Mouse (Mus musculus): Measurements from ENCODE around the gene Gm49721. TPM values are rescaled to one million over a fixed set of nuclear protein-coding genes. Genes with fewer than 3 reads are reported as not detected.
"Not testable (repeated sequence)": the region's sequence is repeated elsewhere in the genome, so short reads cannot be mapped to it uniquely, and the experiment has no call there.

Gm49721 gene
- polyA plus RNA-seq, 1 experiment from 2014 or later, result 0.35 TPM

DNA sequence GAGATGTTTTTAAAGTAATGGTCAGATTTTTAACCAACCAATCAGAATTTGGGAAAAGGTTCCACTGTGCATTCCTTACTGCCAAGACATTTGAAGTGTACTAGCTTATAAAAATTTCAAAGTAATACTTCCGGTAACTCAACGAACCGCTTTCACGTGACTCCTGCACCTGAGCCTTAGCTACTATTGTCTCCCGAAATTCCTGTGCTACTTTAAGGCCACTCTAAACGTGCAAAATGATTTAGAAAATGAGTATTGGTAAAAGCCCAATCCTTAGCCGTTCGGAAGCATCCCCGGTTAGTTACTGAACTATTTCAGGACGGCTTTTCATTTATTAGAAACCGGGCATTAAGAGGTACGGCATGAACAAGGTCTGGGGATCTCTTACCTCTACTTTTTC, 18.4 kb upstream of the Gm49721 start:
- Histone ChIP-seq H3K27ac (ENCODE audit: low read depth, low read length) (peak overlapping the region; percentile 56; the same call in 1 of the 2 replicates), H3K4me3 (ENCODE audit: low read length) (peak overlapping the region; percentile 47), H3K4me2 (ENCODE audit: low read length) (peak overlapping the region; percentile 49)
- H3K9ac ChIP-seq (ENCODE audit: low read depth, low read length); H3K4me1 ChIP-seq (ENCODE audit: control insufficient read depth, insufficient read depth, low read depth, low read length); H3K36me3 ChIP-seq (ENCODE audit: control insufficient read depth, insufficient read depth, low read length); ATAC-seq; H3K9me3 ChIP-seq (ENCODE audit: control insufficient read depth, low read length); H3K27me3 ChIP-seq (replicated peaks; ENCODE audit: control insufficient read depth, insufficient read depth, low read length): not testable (repeated sequence)
- WGBS, result 0% methylated on average over 11 of the region's 12 CpGs

GRCm38 (mm10) chr17:6960776-6961175, 17.9 kb upstream of the Gm49721 start, which contains the start of gene Tagap1:
Gene Tagap1 (minus strand): TSS chr17:6961156.
- H3K9me3 ChIP-seq (ENCODE audit: control insufficient read depth, low read length); H3K27me3 ChIP-seq (replicated peaks; ENCODE audit: control insufficient read depth, insufficient read depth, low read length); H3K4me1 ChIP-seq (ENCODE audit: control insufficient read depth, insufficient read depth, low read depth, low read length); H3K36me3 ChIP-seq (ENCODE audit: control insufficient read depth, insufficient read depth, low read length): not testable (repeated sequence)
- peak within 1 kb of the TSS; percentile 57 for H3K9ac ChIP-seq (ENCODE audit: low read depth, low read length)
- H3K27ac ChIP-seq (ENCODE audit: low read depth, low read length), result peak within 1 kb of the TSS; percentile 56
- peak; percentile 48 for ATAC-seq
- 1% methylated on average over 35 of the region's 51 CpGs for WGBS
- peak within 1 kb of the TSS; percentile 49 for H3K4me2 ChIP-seq (ENCODE audit: low read length)
- H3K4me3 ChIP-seq (ENCODE audit: low read length), result peak within 1 kb of the TSS; percentile 47

DNA sequence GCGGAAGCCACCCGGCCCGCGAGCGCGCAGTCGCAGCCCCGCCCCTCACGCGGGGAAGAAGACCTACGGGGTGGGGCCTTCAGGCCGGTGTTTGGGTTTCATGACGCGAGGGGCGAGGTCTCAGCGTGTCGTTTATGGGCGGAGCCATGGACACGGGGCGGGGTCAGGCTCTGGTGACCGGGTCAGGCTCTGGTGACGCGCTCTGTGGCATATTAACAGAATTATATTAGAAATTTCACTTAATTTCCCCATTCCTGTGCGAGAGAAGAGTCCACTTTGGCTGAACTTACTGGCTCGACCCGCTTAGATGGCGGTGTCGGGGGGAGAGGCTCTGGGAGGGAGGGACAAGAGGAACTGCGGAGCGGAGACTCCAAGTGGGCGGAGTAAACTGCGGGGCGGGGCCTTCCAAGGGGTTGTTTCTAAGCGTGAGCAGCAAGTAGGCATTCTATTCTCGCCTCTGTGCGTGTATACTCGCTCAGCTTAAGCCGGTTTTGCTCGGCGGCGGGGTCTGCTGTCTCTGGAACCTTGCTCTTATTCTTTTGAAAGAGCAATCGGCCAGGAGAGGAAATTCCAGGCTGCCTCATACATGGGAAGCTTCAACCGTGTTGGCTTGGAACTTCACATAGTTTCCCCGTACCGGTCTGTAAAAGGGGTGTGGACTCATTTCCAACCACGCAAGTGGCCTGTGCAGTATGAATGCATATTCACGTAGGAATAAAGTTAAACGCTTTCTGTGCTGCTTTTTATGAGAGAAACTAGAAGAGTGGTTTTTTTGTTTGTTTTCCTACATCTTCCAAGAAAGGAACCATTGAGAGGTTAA, 17.3 kb upstream of the Gm49721 start:
- H3K4me3 ChIP-seq (ENCODE audit: low read length), result peak overlapping the region; percentile 32
- ATAC-seq, result peak; percentile 97
- H3K27ac ChIP-seq (ENCODE audit: low read depth, low read length); H3K4me1 ChIP-seq (ENCODE audit: control insufficient read depth, insufficient read depth, low read depth, low read length); H3K27me3 ChIP-seq (replicated peaks; ENCODE audit: control insufficient read depth, insufficient read depth, low read length); H3K9me3 ChIP-seq (ENCODE audit: control insufficient read depth, low read length); H3K36me3 ChIP-seq (ENCODE audit: control insufficient read depth, insufficient read depth, low read length); H3K9ac ChIP-seq (ENCODE audit: low read depth, low read length): not testable (repeated sequence)
- under 1% methylated on average over 15 of the region's 48 CpGs for WGBS
- H3K4me2 ChIP-seq (ENCODE audit: low read length), result peak overlapping the region; percentile 48

GRCm38 (mm10) chr17:6962339-6962738, 16.4 kb upstream of the Gm49721 start:
- H3K4me1 ChIP-seq (ENCODE audit: control insufficient read depth, insufficient read depth, low read depth, low read length); H3K4me3 ChIP-seq (ENCODE audit: low read length); H3K27ac ChIP-seq (ENCODE audit: low read depth, low read length); H3K9ac ChIP-seq (ENCODE audit: low read depth, low read length); ATAC-seq; H3K4me2 ChIP-seq (ENCODE audit: low read length); H3K9me3 ChIP-seq (ENCODE audit: control insufficient read depth, low read length); H3K36me3 ChIP-seq (ENCODE audit: control insufficient read depth, insufficient read depth, low read length); H3K27me3 ChIP-seq (replicated peaks; ENCODE audit: control insufficient read depth, insufficient read depth, low read length): not testable (repeated sequence)
- 86% methylated on average over 3 of the region's 6 CpGs for WGBS

GRCm38 (mm10) chr17:6962936-6963335, 15.8 kb upstream of the Gm49721 start:
- H3K4me1 ChIP-seq (ENCODE audit: control insufficient read depth, insufficient read depth, low read depth, low read length); H3K4me2 ChIP-seq (ENCODE audit: low read length); H3K9me3 ChIP-seq (ENCODE audit: control insufficient read depth, low read length); H3K27me3 ChIP-seq (replicated peaks; ENCODE audit: control insufficient read depth, insufficient read depth, low read length); ATAC-seq; H3K4me3 ChIP-seq (ENCODE audit: low read length); H3K27ac ChIP-seq (ENCODE audit: low read depth, low read length); H3K9ac ChIP-seq (ENCODE audit: low read depth, low read length); H3K36me3 ChIP-seq (ENCODE audit: control insufficient read depth, insufficient read depth, low read length): not testable (repeated sequence)
- 63% methylated on average over 4 of the region's 4 CpGs for WGBS

GRCm38 (mm10) chr17:6965364-6965763, 13.3 kb upstream of the Gm49721 start:
- not testable (repeated sequence) for H3K4me2 ChIP-seq (ENCODE audit: low read length); H3K4me1 ChIP-seq (ENCODE audit: control insufficient read depth, insufficient read depth, low read depth, low read length); H3K36me3 ChIP-seq (ENCODE audit: control insufficient read depth, insufficient read depth, low read length); H3K4me3 ChIP-seq (ENCODE audit: low read length); ATAC-seq; H3K27ac ChIP-seq (ENCODE audit: low read depth, low read length); H3K27me3 ChIP-seq (replicated peaks; ENCODE audit: control insufficient read depth, insufficient read depth, low read length); H3K9me3 ChIP-seq (ENCODE audit: control insufficient read depth, low read length); H3K9ac ChIP-seq (ENCODE audit: low read depth, low read length)
- 16% methylated on average over 6 of the region's 6 CpGs for WGBS

DNA sequence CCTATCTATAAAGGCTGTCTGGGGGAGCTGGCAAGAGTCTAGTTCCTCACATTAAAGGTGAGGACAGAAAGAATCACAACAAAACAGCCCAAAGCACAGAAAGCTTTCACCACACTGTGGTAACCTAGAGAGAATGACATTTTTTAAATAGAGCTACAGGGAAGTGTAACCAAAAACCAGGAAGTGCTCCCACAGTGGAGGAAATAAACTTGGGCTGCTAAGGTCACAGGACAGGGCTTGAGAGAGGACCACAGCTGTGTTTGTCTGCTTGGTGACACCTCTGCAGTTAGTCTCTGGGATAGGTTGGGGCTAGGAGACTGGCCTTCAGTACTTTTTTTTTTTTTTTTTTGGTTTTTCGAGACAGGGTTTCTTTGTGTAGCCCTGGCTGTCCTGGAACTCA, 11.0 kb upstream of the Gm49721 start:
- not testable (repeated sequence) for H3K27me3 ChIP-seq (replicated peaks; ENCODE audit: control insufficient read depth, insufficient read depth, low read length); H3K4me2 ChIP-seq (ENCODE audit: low read length); H3K9me3 ChIP-seq (ENCODE audit: control insufficient read depth, low read length); H3K27ac ChIP-seq (ENCODE audit: low read depth, low read length); ATAC-seq; H3K9ac ChIP-seq (ENCODE audit: low read depth, low read length); H3K36me3 ChIP-seq (ENCODE audit: control insufficient read depth, insufficient read depth, low read length); H3K4me1 ChIP-seq (ENCODE audit: control insufficient read depth, insufficient read depth, low read depth, low read length); H3K4me3 ChIP-seq (ENCODE audit: low read length)
- 100% methylated on average over 1 of the region's 1 CpGs for WGBS

GRCm38 (mm10) chr17:6970334-6970733, 8.4 kb upstream of the Gm49721 start, which contains the start of gene Rnaset2b:
Gene Rnaset2b (plus strand): TSS chr17:6970634.
- not testable (repeated sequence) for ATAC-seq; H3K4me2 ChIP-seq (ENCODE audit: low read length); H3K9ac ChIP-seq (ENCODE audit: low read depth, low read length); H3K4me3 ChIP-seq (ENCODE audit: low read length); H3K9me3 ChIP-seq (ENCODE audit: control insufficient read depth, low read length); H3K27ac ChIP-seq (ENCODE audit: low read depth, low read length); H3K27me3 ChIP-seq (replicated peaks; ENCODE audit: control insufficient read depth, insufficient read depth, low read length); H3K36me3 ChIP-seq (ENCODE audit: control insufficient read depth, insufficient read depth, low read length); H3K4me1 ChIP-seq (ENCODE audit: control insufficient read depth, insufficient read depth, low read depth, low read length)
- WGBS, result no CpG with 5 or more reads among the region's 8 CpGs

GRCm38 (mm10) chr17:6971238-6971637, 7.5 kb upstream of the Gm49721 start:
- not testable (repeated sequence) for H3K9ac ChIP-seq (ENCODE audit: low read depth, low read length); H3K4me3 ChIP-seq (ENCODE audit: low read length); H3K4me2 ChIP-seq (ENCODE audit: low read length); H3K27me3 ChIP-seq (replicated peaks; ENCODE audit: control insufficient read depth, insufficient read depth, low read length); H3K9me3 ChIP-seq (ENCODE audit: control insufficient read depth, low read length); H3K36me3 ChIP-seq (ENCODE audit: control insufficient read depth, insufficient read depth, low read length); H3K27ac ChIP-seq (ENCODE audit: low read depth, low read length); H3K4me1 ChIP-seq (ENCODE audit: control insufficient read depth, insufficient read depth, low read depth, low read length); ATAC-seq
- WGBS, result 94% methylated on average over 8 of the region's 8 CpGs
